Mouse (Mus musculus) olfactory bulb, adult 2 months (tissue): ENCODE results near the gene Snrpa1. TPM values are rescaled to one million over a fixed set of nuclear protein-coding genes. Genes with fewer than 3 reads are reported as not detected.
"Not testable (repeated sequence)": the region's sequence is repeated elsewhere in the genome, so short reads cannot be mapped to it uniquely, and the experiment has no call there.

Experiments
- H3K27ac ChIP-seq: fragments of 200-500 bp; 2 replicates; pipeline ENCODE4 v1.5.1; 2012; ENCODE audit warnings: low read depth, low read length; ENCODE audit not compliant: insufficient read depth
- H3K4me1 ChIP-seq: fragments of 200-500 bp; 2 replicates; pipeline ENCODE4 v1.6.1; 2012; ENCODE audit warnings: low read length; ENCODE audit not compliant: control insufficient read depth, insufficient read depth
- H3K4me3 ChIP-seq: fragments of 200-500 bp; 2 replicates; pipeline ENCODE4 v1.5.1; 2012; ENCODE audit warnings: mild to moderate bottlenecking, low read depth, low read length, moderate library complexity; ENCODE audit not compliant: insufficient read depth
- CTCF ChIP-seq: fragments of 200-500 bp; IDR thresholded peaks from 2 replicates; pipeline ENCODE4 v1.5.1; 2012; ENCODE audit warnings: low read depth, mild to moderate bottlenecking, low read length, moderate library complexity; ENCODE audit not compliant: insufficient read depth
- POLR2A ChIP-seq: fragments of 200-500 bp; IDR thresholded peaks from 2 replicates; pipeline ENCODE4 v1.6.1; 2012; ENCODE audit warnings: mild to moderate bottlenecking, low read depth, low read length, moderate library complexity; ENCODE audit not compliant: insufficient read depth
- WGBS: fragments of 180-500 bp; shearing (Covaris S2); methylation state at CpG from one replicate; pipeline ENCODE4 v1.1.7; 2018; 5-methylcytosine and 5-hydroxymethylcytosine counted together
- polyA plus RNA-seq: library from polyadenylated mRNA; stranded (reverse); fragments of >200 nt; gene quantifications from 2 replicates; pipeline ENCODE4 v1.2.4, GENCODE M21; 2012; ENCODE audit warnings: low replicate concordance; ENCODE audit not compliant: missing spikeins, insufficient read depth, insufficient read length

Gene Snrpa1
- polyA plus RNA-seq, 1 experiment = not detected

DNA sequence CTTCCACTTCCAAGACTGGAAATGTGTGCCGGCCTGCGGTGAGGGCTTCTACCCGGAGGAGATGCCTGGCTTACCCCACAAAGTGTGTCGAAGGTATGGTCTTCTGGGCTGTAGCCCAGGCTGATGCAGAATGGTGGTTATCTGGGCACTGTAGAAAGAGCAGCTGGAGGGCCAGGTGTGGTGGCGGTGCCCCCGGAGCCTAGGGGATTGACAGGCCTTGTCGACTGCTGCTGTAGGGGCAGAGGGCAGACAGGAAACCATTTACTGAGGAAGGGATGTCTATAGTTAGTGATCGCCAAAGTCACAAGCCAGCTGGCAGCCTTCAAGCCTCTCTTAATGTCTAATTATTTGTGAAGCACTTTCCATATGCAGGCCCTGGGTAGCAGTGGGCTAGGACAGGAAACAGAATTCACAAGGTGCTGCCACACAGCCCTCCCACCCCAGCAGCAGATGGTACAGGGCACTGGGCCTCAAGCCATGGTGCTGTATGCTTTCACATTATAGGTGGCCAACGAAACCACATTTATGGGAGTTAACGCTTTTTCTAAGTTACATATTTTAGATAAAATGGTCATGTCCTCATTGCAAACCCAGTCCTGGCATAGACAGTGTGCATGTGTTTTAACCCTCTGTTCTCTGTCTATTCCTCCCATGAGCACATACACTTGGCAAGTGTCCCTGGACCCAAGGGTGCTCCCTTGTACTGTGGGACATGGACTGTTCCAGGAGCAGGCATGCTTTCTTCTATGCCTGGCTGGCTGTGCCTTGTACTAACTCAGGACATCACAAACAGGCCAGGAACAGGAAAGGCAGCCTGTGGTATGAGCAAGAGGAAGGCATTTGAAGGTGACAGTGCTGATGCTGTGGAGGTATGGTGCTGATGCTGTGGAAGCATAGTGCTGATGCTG is 15.0 kb upstream of the Snrpa1 start, which contains the start of gene Gm45213:
Gm45213 (plus strand) TSS at position 51 of the 908 bp plus-strand sequence.
- TF ChIP-seq CTCF (no peak), POLR2A (no peak)
- WGBS = 77% methylated on average over 10 of the region's 10 CpGs
- H3K27ac ChIP-seq = no peak within 1 kb of the TSS; the same call in 1 of the 2 replicates

DNA sequence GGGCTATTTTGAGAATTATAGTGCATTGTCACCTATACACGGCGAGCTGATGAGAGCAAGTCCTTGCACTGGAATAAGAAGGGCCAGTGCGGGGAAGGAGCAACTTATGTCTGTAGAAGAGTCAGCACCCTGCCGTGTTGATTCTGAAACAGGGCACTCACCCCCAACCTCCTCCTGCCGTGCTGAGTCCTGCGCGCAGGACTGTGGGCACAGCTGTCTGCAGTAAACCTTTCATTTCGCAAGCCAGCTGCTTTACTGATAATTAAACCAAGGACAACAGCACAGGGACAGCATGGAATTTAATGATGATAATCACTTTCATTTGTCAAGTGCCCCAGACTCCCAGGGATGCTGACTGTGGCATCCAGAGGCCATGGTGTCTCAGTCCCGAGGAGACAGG is 14.2 kb upstream of the Snrpa1 start:
- no peak overlapping the region for H3K27ac ChIP-seq
- 37% methylated on average over 9 of the region's 9 CpGs for WGBS
- TF ChIP-seq CTCF (no peak), POLR2A (no peak)
- peaks cover 27% of the 10 kb centered on the region for H3K4me1 ChIP-seq
- no peak overlapping the region for H3K4me3 ChIP-seq

More for the DNA sequence above, 15.0 kb upstream of the Snrpa1 start, which contains the start of gene Gm45213:
- Histone ChIP-seq H3K4me3 (no peak within 1 kb of the TSS), H3K4me1 (peaks cover 27% of the 10 kb centered on the region)

GRCm38 (mm10) chr7:66046921-66047918 is 11.6 kb upstream of the Snrpa1 start:
- TF ChIP-seq CTCF (no peak), POLR2A (no peak)
- H3K27ac ChIP-seq = no peak overlapping the region
- peaks cover 27% of the 10 kb centered on the region for H3K4me1 ChIP-seq
- WGBS = 73% methylated on average over 17 of the region's 17 CpGs
- no peak overlapping the region for H3K4me3 ChIP-seq

DNA sequence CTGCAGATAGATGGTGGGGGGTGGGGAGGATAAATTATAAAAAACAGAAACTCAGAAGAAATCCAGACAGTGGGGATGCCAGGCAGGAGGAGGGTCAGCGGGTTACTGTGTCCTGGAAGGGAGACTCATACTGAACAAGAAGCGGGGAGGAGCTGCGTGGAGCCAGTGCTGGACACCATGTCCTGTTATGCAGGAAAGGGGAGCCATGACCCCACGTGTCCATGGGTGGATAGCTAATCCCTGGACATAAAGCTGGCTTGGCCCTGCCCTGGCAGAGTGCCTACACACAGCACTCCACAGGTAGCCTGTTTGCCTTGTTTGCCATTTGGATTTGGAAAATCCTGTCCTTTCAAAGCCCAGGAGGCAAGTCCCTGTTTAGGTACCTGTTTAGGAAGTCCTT is 10.8 kb upstream of the Snrpa1 start:
- TF ChIP-seq POLR2A = no peak
- no peak for TF ChIP-seq CTCF
- H3K4me3 ChIP-seq = no peak overlapping the region
- WGBS = 86% methylated on average over 4 of the region's 4 CpGs
- no peak overlapping the region for H3K27ac ChIP-seq
- H3K4me1 ChIP-seq = peaks cover 27% of the 10 kb centered on the region

DNA sequence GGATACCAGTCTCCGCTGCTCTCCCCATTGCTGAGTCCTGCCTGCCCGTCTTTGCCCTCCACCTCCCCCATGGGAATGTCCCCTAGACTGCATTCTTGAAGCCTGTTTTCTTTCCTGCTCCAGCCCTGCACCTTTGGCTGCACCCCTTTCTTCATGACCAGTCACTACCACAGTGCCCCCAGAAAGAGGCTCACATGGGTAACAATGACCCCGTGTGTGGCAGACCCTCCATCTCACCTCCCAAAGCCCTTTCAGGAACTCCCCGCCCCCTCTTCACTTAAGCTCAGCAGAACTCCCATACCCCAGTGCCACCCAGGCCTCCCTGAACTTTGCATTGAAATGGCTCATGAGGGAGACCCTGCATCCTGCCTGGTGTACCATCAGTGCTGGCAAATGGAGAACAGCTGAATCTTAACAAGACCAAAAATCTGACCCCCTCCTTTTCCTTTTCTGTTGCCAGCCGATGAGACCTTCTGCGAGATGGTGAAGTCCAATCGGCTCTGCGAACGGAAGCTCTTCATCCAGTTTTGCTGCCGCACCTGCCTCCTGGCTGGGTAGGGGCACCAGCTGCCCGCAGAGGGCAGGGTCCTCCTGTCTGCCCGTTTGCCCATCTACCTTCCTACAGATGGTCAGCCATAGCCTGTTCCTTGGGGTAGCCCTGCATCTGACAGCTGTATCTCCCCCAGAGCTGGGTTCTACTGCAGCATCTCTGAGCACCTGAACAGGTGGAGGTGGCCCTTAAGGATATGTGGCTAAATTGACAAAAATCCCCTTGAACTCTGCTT is 10.2 kb upstream of the Snrpa1 start:
- H3K4me1 ChIP-seq = peaks cover 24% of the 10 kb centered on the region
- H3K27ac ChIP-seq = no peak overlapping the region
- no peak overlapping the region for H3K4me3 ChIP-seq
- TF ChIP-seq CTCF (no peak), POLR2A (no peak)
- 87% methylated on average over 12 of the region's 12 CpGs for WGBS

- 91% methylated on average over 4 of the region's 4 CpGs for WGBS
- no peak for TF ChIP-seq CTCF
- TF ChIP-seq POLR2A = no peak
- Histone ChIP-seq H3K4me1 (no peaks in the 10 kb centered on the region), H3K27ac (no peak overlapping the region), H3K4me3 (no peak overlapping the region)
Measured at GRCm38 (mm10) chr7:66053946-66054483, 4.8 kb upstream of the Snrpa1 start.

- 0% methylated on average over 2 of the region's 2 CpGs for WGBS
- not testable (repeated sequence) for H3K4me3 ChIP-seq, H3K27ac ChIP-seq, H3K4me1 ChIP-seq
Measured at GRCm38 (mm10) chr7:66055356-66055755, 3.4 kb upstream of the Snrpa1 start.
